Mouse (Mus musculus) fat pad, adult 2 months (tissue): Measurements from ENCODE around the gene Clcf1.
A peak's percentile ranks its signal among the peaks of the same experiment; 100 is the strongest.

ENCODE experiments used
- DNase-seq: peaks from one replicate; pipeline ENCODE4 v3.0.0-alpha.2; 2011; ENCODE audit warnings: low read depth, low spot score; ENCODE audit errors: extremely low read depth

The Clcf1 gene

DNA sequence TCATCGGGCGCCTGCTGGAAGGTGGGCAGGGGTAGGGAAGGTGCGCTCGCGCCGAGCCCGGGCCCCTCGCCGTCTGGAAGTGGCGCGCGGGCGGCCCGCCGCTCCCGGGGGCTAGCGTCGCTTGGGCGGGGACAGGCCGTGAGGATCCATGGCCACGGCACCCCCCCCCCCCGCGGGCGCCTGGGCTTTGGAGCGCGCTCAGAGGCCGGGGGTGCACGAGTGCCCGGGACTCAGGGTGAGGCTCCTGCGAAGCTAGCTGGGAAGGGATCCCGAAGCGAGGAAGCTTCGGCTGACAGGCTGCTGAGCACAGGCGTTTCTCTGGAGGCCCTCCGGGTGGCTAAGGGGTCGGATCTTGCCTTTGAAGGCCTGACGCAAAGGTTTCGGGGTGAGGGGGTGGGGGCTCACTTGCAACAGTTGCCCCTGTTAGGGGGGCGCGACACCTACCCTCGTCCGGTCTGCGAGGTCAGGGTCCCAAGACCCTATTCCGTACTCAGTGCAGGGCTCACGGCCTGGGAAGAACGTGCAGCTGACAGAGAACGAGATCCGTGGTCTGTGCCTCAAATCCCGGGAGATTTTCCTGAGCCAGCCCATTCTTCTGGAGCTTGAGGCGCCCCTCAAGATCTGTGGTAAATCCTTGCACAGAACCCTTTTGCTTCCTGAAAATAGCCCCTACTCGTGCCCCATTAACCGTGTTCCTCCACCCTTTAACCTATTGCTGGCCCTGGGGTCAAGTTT is 21.6 kb upstream of the Clcf1 start:
- DNase-seq: no peak

DNA sequence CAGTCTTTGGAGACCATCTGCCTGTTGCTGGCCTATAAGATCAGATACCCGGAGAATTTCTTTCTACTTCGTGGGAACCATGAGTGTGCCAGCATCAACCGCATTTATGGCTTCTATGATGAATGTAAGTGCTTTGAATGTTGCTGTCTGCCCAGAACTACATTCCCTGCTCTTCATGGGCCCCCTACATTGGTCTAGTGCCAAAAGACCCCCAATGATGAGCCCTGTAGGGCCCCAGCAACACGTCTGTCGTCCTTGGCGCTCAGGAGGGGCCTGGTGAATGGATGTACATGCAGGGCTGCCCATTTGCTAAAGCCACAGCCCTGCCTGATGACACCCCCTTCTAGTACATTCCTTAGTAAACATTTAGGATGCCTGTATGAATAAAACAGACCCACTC is 20.9 kb upstream of the Clcf1 start:
- DNase-seq: no peak

DNA sequence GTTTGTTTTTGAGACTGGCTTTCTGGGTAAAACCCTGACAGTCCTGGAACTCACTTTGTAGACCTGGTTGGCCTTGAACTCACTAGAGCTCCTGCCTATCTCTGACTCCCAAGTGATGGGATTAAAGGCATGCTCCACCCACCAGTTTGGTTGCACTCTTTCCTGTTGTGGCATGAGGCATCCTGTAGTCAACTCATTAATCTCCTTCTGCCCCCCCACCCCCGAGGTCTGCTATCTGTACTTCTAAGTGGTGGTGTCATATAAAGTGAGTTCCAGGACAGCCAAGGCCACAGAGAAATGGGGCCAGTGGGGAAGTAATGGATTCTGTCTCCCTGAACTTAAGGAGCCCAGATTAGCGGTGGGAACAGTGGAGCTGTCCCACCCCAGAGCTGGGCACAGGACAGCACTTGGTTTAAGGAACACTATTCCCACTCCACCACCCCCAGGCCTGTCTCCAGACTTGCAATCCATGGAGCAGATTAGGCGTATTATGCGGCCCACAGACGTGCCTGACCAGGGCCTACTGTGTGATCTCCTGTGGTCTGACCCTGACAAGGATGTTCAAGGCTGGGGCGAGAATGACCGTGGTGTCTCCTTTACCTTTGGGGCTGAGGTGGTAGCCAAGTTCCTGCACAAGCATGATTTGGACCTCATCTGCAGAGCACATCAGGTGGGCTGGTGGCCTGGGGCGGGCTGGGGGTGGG is 19.9 kb upstream of the Clcf1 start:
- no peak for DNase-seq

DNA sequence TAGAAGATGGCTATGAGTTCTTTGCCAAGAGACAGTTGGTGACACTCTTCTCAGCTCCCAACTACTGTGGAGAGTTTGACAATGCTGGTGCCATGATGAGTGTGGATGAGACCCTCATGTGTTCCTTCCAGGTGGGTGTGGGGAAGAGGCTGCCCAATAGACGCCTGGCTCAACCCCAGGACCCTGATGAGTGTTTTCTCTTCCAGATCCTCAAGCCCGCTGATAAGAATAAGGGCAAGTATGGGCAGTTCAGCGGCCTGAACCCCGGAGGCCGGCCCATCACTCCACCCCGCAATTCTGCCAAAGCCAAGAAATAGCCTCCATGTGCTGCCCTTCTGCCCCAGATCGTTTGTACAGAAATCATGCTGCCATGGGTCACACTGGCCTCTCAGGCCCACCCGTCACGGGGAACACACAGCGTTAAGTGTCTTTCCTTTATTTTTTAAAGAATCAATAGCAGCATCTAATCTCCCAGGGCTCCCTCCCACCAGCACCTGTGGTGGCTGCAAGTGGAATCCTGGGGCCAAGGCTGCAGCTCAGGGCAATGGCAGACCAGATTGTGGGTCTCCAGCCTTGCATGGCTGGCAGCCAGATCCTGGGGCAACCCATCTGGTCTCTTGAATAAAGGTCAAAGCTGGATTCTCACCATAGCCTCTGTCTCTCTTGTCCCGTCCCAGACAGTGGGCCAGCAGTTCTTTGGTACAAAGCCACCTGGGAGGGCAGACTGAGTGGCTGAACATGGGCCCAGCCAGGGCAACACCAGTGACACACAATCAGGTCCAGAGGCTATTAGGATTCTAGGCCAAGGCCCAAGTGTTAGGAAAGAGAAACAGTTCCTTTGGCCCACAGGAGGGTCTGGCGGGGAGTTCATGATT is 19.0 kb upstream of the Clcf1 start:
- DNase-seq: no peak

DNA sequence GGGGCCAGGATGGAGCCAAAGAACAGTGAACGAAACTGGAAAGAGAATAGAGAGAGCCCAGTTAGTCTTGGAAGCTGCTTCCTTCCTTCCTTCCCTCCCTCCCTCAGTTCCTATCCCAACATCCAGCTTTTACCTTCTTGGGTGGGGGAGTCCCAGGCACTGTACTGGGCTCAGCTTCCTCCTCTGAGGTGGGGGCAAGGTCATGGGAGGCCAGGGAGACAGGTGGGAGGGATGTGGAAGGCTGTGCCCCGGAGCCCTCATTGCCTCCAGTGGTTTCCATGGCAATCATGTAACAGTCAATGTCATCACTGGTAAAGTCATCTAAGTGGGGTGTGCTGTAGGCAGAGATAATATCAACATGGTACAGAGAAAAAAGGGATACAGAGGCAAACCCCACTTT is 18.0 kb upstream of the Clcf1 start:
- DNase-seq: no peak

DNA sequence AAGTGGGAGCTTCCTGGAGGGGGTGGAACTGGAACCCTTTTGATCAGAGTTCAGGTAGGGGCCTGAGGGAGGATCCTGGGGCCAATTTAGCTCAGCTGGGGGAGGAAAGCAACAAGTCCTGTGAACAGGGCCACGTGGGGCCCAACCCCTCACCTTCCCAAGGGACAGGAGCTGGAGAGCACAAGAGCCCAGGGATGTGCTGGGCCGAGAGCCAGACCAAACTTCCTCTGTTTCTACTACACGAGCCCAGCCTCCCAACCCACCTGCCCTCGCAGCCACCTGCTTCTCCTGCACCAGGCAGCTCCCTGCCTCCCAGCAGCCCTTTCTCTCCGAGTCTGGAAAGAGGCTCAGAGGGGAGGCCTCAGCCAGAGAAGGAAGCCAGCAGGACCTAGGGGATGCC is 17.5 kb upstream of the Clcf1 start:
- no peak for DNase-seq

DNA sequence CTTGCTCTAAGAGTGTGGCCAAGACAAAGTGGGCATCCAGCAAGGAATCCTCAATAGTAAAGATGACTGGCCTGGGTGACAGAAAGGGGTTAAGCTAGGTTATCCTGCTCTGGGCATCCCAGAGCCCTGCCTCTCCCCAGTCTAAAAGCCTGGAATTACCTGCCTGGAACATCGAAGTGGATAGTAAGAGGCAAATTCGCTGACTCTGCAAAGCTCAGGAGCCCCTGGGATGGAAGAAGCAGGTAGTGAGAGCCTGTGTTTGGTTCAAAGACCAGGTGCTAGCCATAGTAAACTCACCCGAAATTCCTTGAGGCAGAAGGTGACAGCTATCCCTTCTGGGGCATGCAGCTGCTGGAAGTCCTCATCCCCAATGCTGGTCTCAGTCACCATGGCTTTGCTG is 16.9 kb upstream of the Clcf1 start:
- no peak for DNase-seq

DNA sequence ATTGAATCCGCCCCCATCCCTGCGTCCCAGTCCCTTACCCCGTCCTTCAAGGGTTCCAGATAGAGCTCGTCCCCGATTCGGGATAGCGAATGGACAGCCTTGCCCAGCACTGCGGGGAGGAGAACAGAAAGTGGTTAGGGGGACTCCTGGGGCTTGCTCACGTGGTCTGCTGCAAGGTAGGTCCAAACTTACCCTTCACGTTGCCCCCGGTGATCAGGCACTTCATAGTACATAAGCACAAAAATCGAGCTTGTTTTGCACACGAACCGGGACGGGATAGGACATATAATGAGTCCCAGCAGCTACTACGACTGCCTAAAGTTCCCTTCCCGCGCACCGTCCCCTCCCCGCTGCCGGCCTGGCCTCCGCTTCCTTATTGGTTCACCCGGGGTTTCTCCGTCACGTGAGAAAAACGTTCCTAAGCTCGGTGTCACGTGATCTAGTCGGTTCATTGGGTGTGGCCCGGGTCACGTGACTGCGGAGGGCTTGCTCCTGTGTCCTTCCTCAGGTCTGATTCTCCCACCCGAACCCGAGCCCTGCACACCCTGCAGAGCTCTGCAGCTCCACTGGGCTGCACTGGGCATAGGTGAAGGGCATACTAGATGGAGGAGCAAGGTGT is 12.6 kb upstream of the Clcf1 start, which contains the start of gene Rad9a:
Gene Rad9a (minus strand): TSS at position 372 of the 619 bp plus-strand sequence.
- DNase-seq: peak; percentile 61

DNA sequence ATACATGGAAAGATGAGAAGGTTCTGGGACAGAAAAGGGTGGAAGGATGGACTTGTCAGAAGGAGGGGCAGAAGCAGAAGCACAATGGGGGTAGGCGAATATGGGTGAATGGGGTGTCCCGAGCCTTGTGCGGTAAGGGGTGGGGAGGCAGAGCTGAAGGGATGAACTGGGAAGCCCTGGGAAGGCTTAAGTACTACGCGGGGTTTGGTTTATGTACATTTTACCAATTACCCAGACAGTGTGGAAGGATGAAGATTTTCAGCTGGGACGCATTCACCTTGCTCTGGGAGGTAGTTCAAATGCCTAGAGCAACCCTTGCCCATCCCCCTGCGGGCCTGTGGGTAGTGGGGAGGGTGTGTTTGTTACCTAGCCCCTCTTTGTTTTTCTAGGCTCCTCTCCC is 11.9 kb upstream of the Clcf1 start:
- no peak for DNase-seq

DNA sequence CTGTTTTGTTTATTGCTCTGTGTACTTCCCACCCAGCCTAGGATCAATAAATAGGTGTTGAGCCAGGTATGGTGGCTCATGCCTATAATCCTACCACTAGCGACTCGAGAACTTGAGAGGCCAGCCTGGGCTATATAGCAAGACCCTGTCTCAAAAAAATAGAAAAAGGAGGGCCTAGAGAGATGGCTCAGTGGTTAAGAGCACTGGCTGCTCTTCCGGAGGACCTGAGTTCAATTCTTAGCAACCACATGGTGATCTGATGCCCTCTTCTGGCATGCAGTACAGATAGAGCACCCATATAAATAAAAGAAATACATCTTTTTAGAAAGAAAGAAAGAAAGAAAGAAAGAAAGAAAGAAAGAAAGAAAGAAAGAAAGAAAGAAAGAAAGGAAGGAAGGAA is 10.9 kb upstream of the Clcf1 start:
- DNase-seq: no peak

DNA sequence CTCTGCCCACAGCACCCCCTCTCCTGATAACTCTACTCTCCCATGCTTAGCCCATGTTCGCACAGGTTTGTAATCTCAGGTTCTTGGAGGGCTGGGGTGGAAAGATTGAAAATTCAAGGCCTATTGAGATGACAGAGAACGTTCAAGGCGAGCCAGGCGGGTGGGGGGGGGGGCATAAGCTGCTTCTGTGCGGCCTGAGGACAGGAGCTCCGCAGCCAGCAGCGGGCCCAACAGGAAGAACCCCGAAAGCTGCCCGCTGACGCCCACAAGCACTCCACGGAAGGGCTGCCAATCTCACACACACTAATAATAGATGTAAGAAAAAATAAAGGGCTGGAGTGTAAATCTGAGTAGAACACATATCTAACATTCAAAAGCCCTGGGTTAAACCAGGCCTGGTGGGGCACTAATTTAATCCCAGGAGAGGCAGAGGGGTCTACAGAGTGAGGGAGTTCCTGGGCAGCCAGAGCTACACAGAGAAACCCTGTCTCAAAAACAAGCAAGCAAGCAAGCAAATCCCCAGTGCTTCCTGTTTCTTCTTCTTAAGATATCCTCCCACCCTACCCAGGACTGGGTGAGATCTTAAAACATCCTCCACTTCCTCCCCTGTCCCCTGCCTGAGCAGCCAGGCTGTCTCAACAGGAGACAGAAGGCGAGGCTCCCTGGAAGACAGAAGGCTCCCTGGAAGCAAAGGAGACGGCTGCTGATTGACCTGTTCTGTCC is 10.3 kb upstream of the Clcf1 start:
- DNase-seq: no peak

DNA sequence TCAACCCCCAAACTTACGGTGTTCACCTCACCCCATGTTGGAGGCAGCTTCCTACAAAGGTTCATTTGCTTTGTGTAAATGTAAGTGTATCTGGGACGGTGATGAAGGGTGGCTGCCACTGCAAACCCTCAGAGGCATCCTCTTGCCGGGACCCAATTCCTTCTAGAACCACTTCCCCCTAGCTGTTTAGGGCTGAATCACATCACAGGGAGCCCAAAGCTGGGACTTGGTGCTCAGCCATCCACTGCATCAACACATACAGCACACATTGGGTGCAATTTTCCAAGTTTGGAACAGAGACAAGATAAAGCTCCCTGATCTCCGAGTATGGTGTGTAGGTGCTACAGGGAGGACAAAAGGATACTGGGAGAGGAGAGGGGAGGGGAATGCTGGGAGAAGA is 9.1 kb upstream of the Clcf1 start:
- DNase-seq: no peak

DNA sequence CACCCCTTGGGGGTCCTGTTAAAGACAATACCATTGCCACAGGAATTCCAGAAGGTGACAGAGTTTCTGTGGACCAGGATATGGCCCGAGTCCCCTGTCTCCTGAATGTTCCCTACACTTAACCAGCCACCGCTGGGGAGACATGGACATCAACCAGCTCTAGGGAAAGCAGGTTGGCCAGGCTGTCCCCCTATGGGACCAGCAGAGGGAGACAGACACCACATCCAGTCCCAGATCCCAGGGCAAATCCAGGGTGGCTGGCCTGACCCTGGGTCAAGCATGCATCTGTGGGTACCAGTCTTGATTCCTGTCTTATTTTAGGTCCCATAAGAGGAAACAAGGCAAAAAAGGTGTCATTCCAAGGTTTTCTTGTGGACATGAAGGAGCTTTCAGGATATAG is 7.1 kb upstream of the Clcf1 start:
- DNase-seq: no peak

DNA sequence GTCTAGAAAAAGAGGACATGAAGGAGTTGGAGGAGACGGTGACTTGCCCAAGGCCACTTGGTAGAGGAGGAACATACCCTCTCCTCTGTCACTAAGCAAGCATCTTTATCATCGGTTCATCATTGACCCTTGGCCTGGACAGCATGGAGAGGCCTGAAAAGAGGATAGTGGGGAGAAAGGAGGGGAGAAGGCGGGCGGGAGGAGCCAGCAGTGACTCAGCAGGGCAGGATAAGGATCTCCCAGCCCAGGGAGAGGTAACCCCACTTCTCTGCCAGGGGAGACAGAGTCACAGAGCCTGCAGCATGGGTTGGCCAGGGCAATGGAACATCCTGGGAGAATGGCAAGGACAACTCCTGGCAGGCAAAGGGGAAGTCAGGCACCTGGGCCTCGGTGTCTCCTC is 5.5 kb upstream of the Clcf1 start:
- no peak for DNase-seq

DNA sequence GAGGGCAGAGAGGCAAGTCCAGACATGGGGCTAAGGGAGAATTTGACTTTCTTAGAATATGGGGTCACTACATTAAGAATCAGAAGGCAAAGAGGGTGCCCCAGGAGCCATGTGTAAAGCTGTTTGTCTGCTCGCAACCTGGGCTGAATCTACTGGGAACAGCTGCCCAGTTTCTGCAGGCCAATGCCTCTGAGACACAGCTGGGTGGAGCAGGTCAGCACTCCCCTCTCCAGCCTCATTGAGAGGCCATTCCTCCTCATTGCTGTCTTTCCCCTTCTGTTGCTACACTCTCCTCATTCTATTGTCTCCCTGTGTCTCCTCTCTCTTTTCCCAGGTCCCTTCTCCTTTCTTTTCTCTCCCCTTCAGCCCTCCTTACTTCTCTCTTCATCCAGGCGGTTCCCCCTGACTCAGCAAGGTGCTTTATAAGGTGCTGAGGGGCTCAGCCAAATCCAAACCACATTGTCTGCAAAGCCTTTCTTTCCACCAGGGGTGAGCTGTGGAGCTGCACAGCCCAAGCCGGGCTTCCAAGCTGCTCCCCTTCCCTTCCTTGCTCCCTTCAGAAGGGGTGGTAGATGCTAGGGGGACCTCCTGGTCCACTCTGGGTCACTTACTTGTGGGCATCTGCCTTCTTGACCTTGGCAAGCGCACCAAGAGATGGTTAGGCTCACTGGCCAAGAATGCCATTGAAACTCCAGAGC is 2.0 kb upstream of the Clcf1 start:
- no peak for DNase-seq

DNA sequence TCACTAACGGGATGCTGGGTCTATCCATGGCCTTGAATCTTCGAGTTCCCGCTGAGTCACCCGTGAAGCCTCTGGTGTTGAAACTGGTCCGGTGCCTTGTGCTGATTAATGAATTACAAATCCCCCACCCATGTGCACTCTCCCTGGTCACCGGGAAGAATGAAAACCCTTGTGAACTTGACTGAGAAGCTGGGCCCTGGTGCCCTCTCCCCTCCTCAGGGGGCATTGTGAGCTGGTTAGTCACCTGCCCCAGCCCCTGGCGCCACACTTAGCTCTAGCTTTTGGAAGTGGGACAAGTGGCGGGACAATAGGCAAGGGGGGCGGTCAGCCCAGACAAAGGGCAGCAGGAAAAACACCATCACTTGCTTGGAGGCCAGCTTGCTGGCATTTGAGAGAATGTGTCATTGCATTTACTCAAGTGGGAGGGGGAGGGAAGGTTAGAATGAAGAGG is 489 bp upstream of the Clcf1 start:
- no peak for DNase-seq

DNA sequence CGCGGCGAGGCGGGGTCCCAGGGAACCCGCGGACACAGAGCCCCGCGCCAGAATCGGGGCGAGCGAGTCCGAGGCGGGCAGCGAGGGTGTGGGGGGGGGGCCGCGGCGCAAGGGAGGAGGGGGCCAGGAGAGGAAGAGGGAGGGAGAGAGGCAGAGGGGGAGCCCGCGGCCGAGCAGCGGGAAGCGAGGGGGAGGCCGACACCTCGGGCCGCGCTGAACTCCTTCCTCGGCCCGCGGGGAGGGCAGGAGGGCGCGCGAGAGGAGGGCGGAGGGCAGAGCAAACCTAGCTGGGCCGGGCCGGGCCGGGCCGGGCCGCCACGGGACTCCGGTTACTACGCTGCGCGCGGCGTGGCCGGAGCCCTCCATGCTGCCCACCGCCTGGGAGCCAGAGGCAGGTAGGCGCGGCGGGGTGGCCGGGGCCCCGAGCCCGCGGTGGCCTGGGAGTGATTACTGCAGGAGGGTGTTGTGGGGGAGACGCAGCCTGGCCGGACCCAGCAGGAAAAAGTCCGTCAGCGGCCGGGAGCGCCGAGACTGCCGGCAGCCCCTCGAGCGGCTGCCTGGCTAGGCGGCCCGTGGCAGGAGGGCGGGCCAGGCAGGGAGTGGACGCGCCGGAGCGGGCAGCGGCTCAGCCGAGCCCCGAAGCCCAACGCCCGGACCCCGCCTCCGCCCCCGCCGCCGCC is 873 bp downstream of the Clcf1 start:
- no peak for DNase-seq

DNA sequence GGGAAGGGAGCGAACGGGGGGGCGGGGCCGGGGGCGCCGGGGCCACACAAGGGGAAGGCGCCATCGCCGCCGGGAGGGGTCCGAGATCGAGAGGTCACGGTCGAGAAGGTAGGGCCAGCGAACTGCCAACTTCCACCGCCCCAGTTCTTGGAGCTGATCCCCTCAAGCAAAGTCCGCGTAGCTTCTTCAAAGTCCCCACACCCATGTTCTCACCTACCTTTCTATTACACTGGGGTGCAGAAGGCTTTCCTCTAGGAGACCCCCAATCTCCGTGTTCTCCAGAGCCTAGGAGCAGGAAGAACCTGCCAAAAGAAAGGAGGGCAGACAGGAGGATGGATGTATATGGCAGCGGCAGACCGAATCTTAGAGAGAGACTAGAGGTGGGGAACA is 1.4 kb downstream of the Clcf1 start:
- no peak for DNase-seq

DNA sequence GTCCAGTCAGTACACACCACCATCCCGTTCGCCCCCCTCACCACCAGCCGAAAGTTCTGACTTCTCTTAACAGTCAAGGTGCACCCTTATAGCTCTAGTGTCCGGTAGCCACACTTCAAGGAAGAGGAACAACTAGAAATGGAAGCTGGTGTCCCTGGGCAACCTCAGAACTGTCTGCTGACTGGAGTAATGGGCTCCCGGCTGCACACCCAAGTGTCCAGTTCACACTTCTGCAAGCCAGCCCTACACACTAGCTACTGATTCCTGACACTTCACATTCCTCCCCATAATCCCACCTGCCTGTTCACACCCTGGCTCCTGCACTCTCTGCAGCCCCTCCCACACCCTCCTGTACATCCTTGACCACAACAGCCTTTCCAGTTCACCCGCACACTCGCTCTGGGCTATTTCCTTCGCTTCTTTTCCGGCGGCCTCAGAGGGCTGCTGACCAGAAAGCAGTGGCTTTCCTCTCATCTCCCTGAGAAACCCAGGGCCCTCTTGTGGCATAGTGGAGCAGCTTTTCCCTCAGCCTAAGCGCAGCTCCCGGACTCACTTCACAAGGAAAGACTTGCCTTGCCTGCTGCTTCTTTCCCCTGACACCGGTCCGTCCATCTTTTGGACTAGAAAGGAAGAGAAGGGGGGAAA is 2.1 kb downstream of the Clcf1 start:
- no peak for DNase-seq
